Mouse (Mus musculus) heart, embryonic 11.5 days (tissue): ENCODE results near the gene Ntrk3. TPM values are rescaled to one million over a fixed set of nuclear protein-coding genes. Genes with fewer than 3 reads are reported as not detected.

ENCODE experiments used
- ATAC-seq: fragments of 200-750 bp; cut with Nextera tagmentation; replicated peaks from 2 replicates; pipeline ENCODE4 v1.8.0; 2017; ENCODE audit warnings: moderate library complexity; ENCODE audit not compliant: insufficient number of reproducible peaks, low FRiP score, low TSS enrichment
- H3K27ac ChIP-seq: fragments of 300-500 bp; sonication (generic); 2 replicates; pipeline ENCODE4 v1.5.1; 2014; ENCODE audit warnings: mild to moderate bottlenecking, low read depth, low read length
- H3K27me3 ChIP-seq: fragments of 300-500 bp; sonication (generic); 2 replicates; pipeline ENCODE4 v1.6.1; 2014; ENCODE audit warnings: mild to moderate bottlenecking, low read length, mixed read lengths; ENCODE audit not compliant: control insufficient read depth, insufficient read depth
- H3K36me3 ChIP-seq: fragments of 300-500 bp; sonication (generic); 2 replicates; pipeline ENCODE4 v1.6.1; 2014; ENCODE audit warnings: mild to moderate bottlenecking, low read length, moderate library complexity, mixed read lengths; ENCODE audit not compliant: control insufficient read depth, insufficient read depth
- H3K4me1 ChIP-seq: fragments of 300-500 bp; sonication (generic); 2 replicates; pipeline ENCODE4 v1.6.1; 2014; ENCODE audit warnings: low read length; ENCODE audit not compliant: control insufficient read depth, insufficient read depth
- H3K4me2 ChIP-seq: fragments of 300-500 bp; sonication (generic); 2 replicates; pipeline ENCODE4 v1.6.1; 2014; ENCODE audit warnings: mild to moderate bottlenecking, moderate library complexity
- H3K4me3 ChIP-seq: fragments of 300-500 bp; sonication (generic); 2 replicates; pipeline ENCODE4 v1.5.1; 2014; ENCODE audit warnings: low read depth, low read length
- H3K9ac ChIP-seq: fragments of 300-500 bp; sonication (generic); 2 replicates; pipeline ENCODE4 v1.6.1; 2014; ENCODE audit warnings: mild to moderate bottlenecking, low read depth, low read length, moderate library complexity
- H3K9me3 ChIP-seq: fragments of 300-500 bp; sonication (generic); replicated peaks from 2 replicates; pipeline ENCODE4 v1.6.1; 2016; ENCODE audit warnings: low read length; ENCODE audit not compliant: control insufficient read depth
- WGBS: fragments of 180-500 bp; shearing (Covaris S2); extraction: QIAGEN DNeasy Blood & Tissue Kit; methylation state at CpG from one replicate; pipeline ENCODE4 v1.1.7; 2014; ENCODE audit not compliant: insufficient replicate concordance; 5-methylcytosine and 5-hydroxymethylcytosine counted together
- polyA plus RNA-seq: library from polyadenylated mRNA; unstranded; fragments of >200 nt; fragmentation: Nextera tagmentation; extraction: Ambion mirVana; gene quantifications from 2 replicates; pipeline ENCODE4 v1.2.1, GENCODE M21; 2014

Gene Ntrk3
- polyA plus RNA-seq, 1 experiment from 2014 or later = 1.1 TPM

DNA sequence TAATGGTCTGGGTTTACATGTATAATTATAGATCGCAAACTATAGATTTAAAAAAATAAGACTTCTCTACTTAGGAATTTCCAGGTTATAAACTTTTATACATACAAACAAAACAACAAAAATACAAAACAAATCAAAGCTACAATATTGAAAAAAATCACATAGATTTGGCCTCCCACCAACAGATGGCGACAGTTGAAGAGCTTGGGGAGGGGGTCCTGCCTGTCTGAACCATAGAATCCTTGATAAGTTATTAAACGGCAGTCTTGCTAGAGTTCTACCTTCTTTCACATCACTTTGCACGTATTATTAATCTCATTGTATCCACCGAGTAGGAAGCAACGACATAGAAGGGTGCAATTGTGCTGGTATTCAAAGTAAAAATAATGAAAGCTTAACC, 68.9 kb downstream of the Ntrk3 start:
- WGBS = 88% methylated on average over 6 of the region's 6 CpGs

DNA sequence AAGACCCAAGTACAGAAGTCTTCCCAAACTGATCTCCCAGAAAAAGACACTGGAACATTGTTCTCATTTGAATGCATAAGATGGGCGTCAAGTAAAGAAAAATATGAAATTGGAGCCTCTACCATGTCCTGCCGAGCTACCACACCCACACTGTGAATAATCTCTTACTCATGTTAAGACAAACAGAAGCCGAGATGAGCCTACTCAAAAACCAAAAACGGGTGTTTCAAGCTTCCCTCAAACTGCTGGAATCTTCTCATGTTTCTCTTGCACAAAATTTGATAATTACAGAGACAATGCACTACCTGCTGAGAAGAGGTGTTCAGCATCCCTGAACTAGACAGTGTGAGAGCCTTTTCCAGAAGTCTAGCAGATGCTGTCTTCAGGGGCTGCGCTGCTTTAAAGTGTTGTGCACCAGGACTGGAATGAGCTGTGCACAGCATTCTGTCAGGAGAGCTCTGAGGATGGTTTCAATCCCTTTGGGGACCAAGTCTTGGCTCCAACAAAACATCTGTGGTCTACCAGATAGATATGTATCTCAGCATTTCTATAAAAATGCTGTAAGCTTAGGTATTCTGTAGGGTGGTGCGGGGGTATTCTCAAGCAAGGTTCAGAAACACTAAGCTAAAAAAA, 69.7 kb downstream of the Ntrk3 start:
- H3K9ac ChIP-seq = no peak overlapping the region
- no peak for ATAC-seq
- H3K27ac ChIP-seq = no peak overlapping the region
- no peaks in the 10 kb centered on the region for H3K27me3 ChIP-seq
- no peak overlapping the region for H3K4me3 ChIP-seq
- H3K9me3 ChIP-seq = no peaks in the 10 kb centered on the region
- H3K4me1 ChIP-seq = no peaks in the 10 kb centered on the region
- WGBS = 78% methylated on average over 6 of the region's 6 CpGs
- no peak overlapping the region for H3K4me2 ChIP-seq
- H3K36me3 ChIP-seq = no peaks in the 10 kb centered on the region

More for the DNA sequence above, 68.9 kb downstream of the Ntrk3 start:
- Histone ChIP-seq H3K9me3 (no peaks in the 10 kb centered on the region), H3K36me3 (no peaks in the 10 kb centered on the region), H3K4me2 (no peak overlapping the region), H3K27me3 (no peaks in the 10 kb centered on the region), H3K4me1 (no peaks in the 10 kb centered on the region), H3K27ac (no peak overlapping the region), H3K9ac (no peak overlapping the region), H3K4me3 (no peak overlapping the region)
- ATAC-seq = no peak

DNA sequence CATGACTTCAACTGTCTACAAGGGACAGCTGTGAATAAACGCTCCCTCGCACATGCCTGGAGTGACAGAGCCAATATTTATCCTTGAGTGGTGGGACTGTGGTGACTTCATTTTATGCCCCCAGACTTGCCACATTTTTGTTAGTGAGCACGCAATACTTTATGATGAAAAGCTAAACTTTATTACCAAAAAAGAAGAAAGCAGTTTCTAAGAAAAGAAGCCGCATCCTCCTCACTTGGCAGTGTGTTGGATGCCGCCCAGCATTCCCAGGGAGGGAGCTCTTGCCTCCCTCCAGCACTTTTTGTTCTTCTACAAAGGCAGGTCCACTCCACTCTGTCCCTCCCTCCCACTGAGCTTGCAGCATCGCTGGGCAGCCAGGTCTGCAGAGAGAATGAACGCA, 77.0 kb downstream of the Ntrk3 start:
- Histone ChIP-seq H3K4me3 (no peak overlapping the region), H3K9me3 (no peaks in the 10 kb centered on the region), H3K4me2 (no peak overlapping the region), H3K4me1 (no peaks in the 10 kb centered on the region), H3K36me3 (no peaks in the 10 kb centered on the region), H3K9ac (no peak overlapping the region), H3K27ac (no peak overlapping the region), H3K27me3 (no peaks in the 10 kb centered on the region)
- no peak for ATAC-seq
- 77% methylated on average over 7 of the region's 7 CpGs for WGBS

DNA sequence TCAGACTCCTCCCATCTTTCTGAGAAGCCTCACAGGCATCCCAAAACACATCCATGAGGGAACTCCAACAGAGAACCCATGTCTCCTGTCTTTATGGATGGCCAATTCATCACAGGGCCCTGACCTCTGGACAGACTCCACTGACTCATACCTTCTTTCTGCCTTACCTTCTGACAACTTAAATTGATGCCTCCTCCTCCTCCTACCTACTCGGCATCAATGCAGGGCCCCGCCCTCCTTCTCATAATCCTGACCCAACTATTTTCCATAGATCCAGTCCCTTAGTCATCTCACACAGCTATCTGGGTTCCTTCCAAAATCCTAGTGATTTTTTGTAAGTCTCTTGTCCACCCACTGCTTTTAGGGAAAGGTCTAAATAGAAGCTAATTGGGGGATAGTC, 78.0 kb downstream of the Ntrk3 start:
- 71% methylated on average over 2 of the region's 2 CpGs for WGBS
- H3K4me1 ChIP-seq = no peaks in the 10 kb centered on the region
- no peak overlapping the region for H3K4me2 ChIP-seq
- H3K4me3 ChIP-seq = no peak overlapping the region
- no peak overlapping the region for H3K27ac ChIP-seq
- no peaks in the 10 kb centered on the region for H3K27me3 ChIP-seq
- no peaks in the 10 kb centered on the region for H3K36me3 ChIP-seq
- no peaks in the 10 kb centered on the region for H3K9me3 ChIP-seq
- no peak for ATAC-seq
- H3K9ac ChIP-seq = no peak overlapping the region

DNA sequence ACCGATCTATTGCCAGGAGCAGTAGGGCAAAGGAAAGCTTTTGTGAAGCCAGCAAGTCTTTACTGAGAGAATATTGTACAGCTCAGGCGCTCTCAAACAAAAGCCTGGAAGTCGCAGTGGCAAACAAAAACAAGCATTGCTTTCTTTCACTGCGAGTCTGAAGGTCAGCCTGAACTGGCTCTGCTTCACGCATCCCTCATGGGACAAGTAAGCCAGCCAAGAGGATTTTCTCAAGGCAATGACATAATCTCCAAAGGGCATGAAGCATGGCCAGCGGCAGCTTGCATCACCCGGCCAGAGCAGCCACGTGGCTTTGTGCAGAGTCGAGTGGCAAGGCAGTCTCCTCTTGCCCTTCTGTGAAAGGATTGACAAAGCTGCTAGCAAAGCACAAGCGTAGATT, 79.8 kb downstream of the Ntrk3 start:
- no peak overlapping the region for H3K9ac ChIP-seq
- no peaks in the 10 kb centered on the region for H3K9me3 ChIP-seq
- H3K4me1 ChIP-seq = no peaks in the 10 kb centered on the region
- no peak overlapping the region for H3K4me3 ChIP-seq
- 64% methylated on average over 10 of the region's 10 CpGs for WGBS
- no peak overlapping the region for H3K27ac ChIP-seq
- H3K4me2 ChIP-seq = no peak overlapping the region
- no peaks in the 10 kb centered on the region for H3K36me3 ChIP-seq
- no peaks in the 10 kb centered on the region for H3K27me3 ChIP-seq
- no peak for ATAC-seq

DNA sequence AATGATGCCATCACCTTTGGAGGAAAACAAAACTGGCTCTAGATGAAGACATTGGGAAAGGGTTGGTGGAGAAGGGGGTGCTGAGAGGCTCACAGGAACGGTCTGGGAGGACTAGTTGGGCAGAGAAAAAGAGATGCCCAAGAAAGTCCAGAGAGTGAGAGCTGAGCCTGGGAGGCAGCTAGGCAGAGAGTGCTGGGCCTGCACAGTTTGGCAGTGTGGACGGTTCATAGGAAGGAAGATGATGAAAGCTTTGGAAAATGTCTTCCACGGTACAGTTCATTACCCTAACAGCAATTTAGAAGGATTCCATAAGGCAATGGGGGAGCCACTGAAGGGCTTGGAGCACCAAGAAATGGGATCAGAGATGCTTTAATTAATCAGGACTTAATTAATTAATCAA, 81.6 kb downstream of the Ntrk3 start:
- Histone ChIP-seq H3K27ac (no peak overlapping the region), H3K36me3 (no peaks in the 10 kb centered on the region), H3K9ac (no peak overlapping the region), H3K9me3 (no peaks in the 10 kb centered on the region), H3K27me3 (no peaks in the 10 kb centered on the region), H3K4me1 (no peaks in the 10 kb centered on the region), H3K4me2 (no peak overlapping the region), H3K4me3 (no peak overlapping the region)
- 53% methylated on average over 3 of the region's 3 CpGs for WGBS
- no peak for ATAC-seq

DNA sequence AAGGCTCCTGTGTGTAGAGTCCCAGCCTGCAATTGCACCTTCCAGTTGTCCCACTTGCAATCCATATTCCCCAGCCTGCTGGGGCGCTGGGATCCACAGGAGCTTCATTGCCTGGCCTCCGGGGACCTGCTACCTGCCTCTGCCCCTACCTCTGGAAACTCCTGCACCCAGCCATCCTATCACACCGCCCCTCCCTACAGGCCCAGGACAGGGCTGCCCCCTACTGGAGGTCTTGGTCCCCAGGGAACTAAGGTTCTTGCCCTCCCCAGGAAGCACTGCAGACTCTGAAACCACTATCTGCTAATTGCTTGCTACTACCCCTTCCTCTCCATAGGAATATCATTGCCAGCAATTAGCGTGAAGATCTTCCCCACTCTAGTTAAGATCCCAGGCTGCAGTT, 84.1 kb downstream of the Ntrk3 start:
- H3K9ac ChIP-seq = no peak overlapping the region
- no peak overlapping the region for H3K4me2 ChIP-seq
- no peaks in the 10 kb centered on the region for H3K36me3 ChIP-seq
- H3K27me3 ChIP-seq = no peaks in the 10 kb centered on the region
- H3K4me1 ChIP-seq = no peaks in the 10 kb centered on the region
- WGBS = 33% methylated on average over 4 of the region's 4 CpGs
- no peaks in the 10 kb centered on the region for H3K9me3 ChIP-seq
- H3K27ac ChIP-seq = no peak overlapping the region
- no peak overlapping the region for H3K4me3 ChIP-seq
- no peak for ATAC-seq

DNA sequence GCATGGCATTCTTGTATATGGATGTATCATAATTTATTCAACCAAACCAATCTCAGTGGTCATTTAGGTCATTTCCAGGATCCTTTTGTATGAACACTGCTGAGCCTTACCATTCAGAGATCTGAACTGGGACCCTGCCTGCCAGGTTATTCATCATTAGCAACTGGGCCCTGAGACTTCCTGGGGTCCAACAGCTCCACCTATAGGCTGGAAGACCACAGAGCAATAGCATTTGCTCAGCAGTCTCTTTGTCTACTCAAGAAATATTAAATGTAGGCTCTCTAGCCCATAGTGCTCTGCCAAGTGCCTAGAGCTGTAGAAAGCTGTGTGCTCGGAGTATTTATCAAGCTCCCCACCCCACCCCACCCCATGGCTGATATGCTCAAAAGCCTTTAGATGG, 85.5 kb downstream of the Ntrk3 start:
- H3K36me3 ChIP-seq = no peaks in the 10 kb centered on the region
- H3K9ac ChIP-seq = no peak overlapping the region
- H3K4me3 ChIP-seq = no peak overlapping the region
- 40% methylated on average over 1 of the region's 1 CpGs for WGBS
- no peaks in the 10 kb centered on the region for H3K9me3 ChIP-seq
- H3K4me2 ChIP-seq = no peak overlapping the region
- H3K27ac ChIP-seq = no peak overlapping the region
- no peaks in the 10 kb centered on the region for H3K27me3 ChIP-seq
- no peaks in the 10 kb centered on the region for H3K4me1 ChIP-seq
- no peak for ATAC-seq

DNA sequence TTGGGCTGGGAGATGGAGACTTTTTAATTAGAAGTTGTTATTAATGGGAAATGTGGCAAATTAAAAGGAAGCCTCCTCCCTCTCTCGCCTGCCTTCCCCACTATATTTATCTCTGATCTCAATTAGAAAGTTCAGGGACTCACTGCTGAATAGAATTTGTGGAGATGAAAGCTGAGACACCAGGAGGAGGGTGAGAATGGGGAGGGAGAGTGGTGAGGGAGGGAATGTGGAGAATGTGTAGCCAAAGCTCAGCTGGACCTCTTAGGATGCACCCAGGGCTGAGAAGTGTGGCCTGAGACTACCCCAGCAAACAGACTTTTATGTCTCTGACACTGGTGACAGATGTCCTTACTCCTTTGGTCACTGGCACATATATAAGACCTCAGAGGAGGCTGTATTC, 86.3 kb downstream of the Ntrk3 start:
- 52% methylated on average over 1 of the region's 1 CpGs for WGBS
- no peaks in the 10 kb centered on the region for H3K27me3 ChIP-seq
- H3K9me3 ChIP-seq = no peaks in the 10 kb centered on the region
- no peaks in the 10 kb centered on the region for H3K4me1 ChIP-seq
- H3K4me2 ChIP-seq = no peak overlapping the region
- H3K4me3 ChIP-seq = no peak overlapping the region
- no peak overlapping the region for H3K9ac ChIP-seq
- ATAC-seq = no peak
- no peaks in the 10 kb centered on the region for H3K36me3 ChIP-seq
- no peak overlapping the region for H3K27ac ChIP-seq
